Mouse (Mus musculus) liver, embryonic 14.5 days (tissue): Measurements from ENCODE around the gene Als2cr12. TPM values are rescaled to one million over a fixed set of nuclear protein-coding genes. Genes with fewer than 3 reads are reported as not detected.
"Not testable (repeated sequence)": the region's sequence is repeated elsewhere in the genome, so short reads cannot be mapped to it uniquely, and the experiment has no call there.

ENCODE experiments used
- ATAC-seq: fragments of 200-750 bp; cut with Nextera tagmentation; 2 replicates; pipeline ENCODE4 v1.8.0; 2017; ENCODE audit warnings: moderate number of reproducible peaks, mild to moderate bottlenecking, moderate library complexity; ENCODE audit not compliant: insufficient read depth
- DNase-seq, 3 experiments: peaks; one replicate each; pipeline ENCODE4 v3.0.0-alpha.2; 2012 to 2013; ENCODE audit warnings: low read depth in 3 of 3, low spot score in 3 of 3
- H3K27ac ChIP-seq: fragments of 300-500 bp; sonication (generic); 2 replicates; pipeline ENCODE4 v1.5.1; 2014; ENCODE audit warnings: moderate library complexity, mild to moderate bottlenecking, control low read depth, inconsistent platforms
- H3K27me3 ChIP-seq: fragments of 300-500 bp; sonication (generic); 2 replicates; pipeline ENCODE4 v1.6.1; 2014; ENCODE audit warnings: mild to moderate bottlenecking, low read length, moderate library complexity; ENCODE audit not compliant: control insufficient read depth, insufficient read depth
- H3K36me3 ChIP-seq: fragments of 300-500 bp; sonication (generic); replicated peaks from 2 replicates; pipeline ENCODE4 v1.6.1; 2014; ENCODE audit warnings: low read depth; ENCODE audit not compliant: control insufficient read depth, insufficient read depth
- H3K4me1 ChIP-seq, 2 experiments: fragments of 200-500 bp in 1 of 2; fragments of 300-500 bp in 1 of 2; sonication (generic) in 1 of 2; replicated peaks; 2 replicates each; pipeline ENCODE4 v1.6.1; 2012 to 2014; ENCODE audit warnings: antibody characterized with exemption in 1 of 2, inconsistent platforms in 1 of 2, low read length in 1 of 2; ENCODE audit not compliant: control insufficient read depth in 2 of 2, insufficient read depth in 2 of 2
- H3K4me2 ChIP-seq: fragments of 300-500 bp; sonication (generic); 2 replicates; pipeline ENCODE4 v1.6.1; 2014; ENCODE audit warnings: low read depth, mild to moderate bottlenecking, control low read depth, moderate library complexity
- H3K4me3 ChIP-seq, 2 experiments: fragments of 200-500 bp in 1 of 2; fragments of 300-500 bp in 1 of 2; sonication (generic) in 1 of 2; 2 replicates each; pipeline ENCODE4 v1.5.1; 2012 to 2014; ENCODE audit warnings: low read depth in 2 of 2, low read length in 2 of 2, mild to moderate bottlenecking in 2 of 2, control low read depth in 1 of 2, inconsistent platforms in 1 of 2, moderate library complexity in 1 of 2; ENCODE audit not compliant: insufficient read depth in 1 of 2
- H3K9ac ChIP-seq: fragments of 300-500 bp; sonication (generic); replicated peaks from 2 replicates; pipeline ENCODE4 v1.6.1; 2014; ENCODE audit warnings: mild to moderate bottlenecking, control low read depth, moderate library complexity
- H3K9me3 ChIP-seq: fragments of 300-500 bp; sonication (generic); 2 replicates; pipeline ENCODE4 v1.6.1; 2016; ENCODE audit warnings: low read length, mixed read lengths; ENCODE audit not compliant: control insufficient read depth
- CTCF ChIP-seq: IDR thresholded peaks from 2 replicates; pipeline ENCODE4 v1.5.1; 2016; ENCODE audit warnings: antibody characterized with exemption, low read depth, control low read depth
- EP300 ChIP-seq: IDR thresholded peaks from 2 replicates; pipeline ENCODE4 v1.6.1; 2016; ENCODE audit warnings: antibody characterized with exemption, low read depth
- WGBS: fragments of 180-500 bp; shearing (Covaris S2); extraction: QIAGEN DNeasy Blood & Tissue Kit; methylation state at CpG from one replicate; pipeline ENCODE4 v1.1.7; 2014; ENCODE audit not compliant: insufficient replicate concordance; 5-methylcytosine and 5-hydroxymethylcytosine counted together
- polyA plus RNA-seq, 2 experiments: library from polyadenylated mRNA; depleted of rRNA in 1 of 2; stranded (reverse) in 1 of 2; unstranded in 1 of 2; fragments of >200 nt; fragmentation: Nextera tagmentation in 1 of 2; extraction: Ambion mirVana in 1 of 2; gene quantifications; 2 replicates each; pipeline versions ENCODE4 v1.2.1 to v1.2.3; 2012 to 2014

Gene Als2cr12
- polyA plus RNA-seq, 2 experiments: not detected

DNA sequence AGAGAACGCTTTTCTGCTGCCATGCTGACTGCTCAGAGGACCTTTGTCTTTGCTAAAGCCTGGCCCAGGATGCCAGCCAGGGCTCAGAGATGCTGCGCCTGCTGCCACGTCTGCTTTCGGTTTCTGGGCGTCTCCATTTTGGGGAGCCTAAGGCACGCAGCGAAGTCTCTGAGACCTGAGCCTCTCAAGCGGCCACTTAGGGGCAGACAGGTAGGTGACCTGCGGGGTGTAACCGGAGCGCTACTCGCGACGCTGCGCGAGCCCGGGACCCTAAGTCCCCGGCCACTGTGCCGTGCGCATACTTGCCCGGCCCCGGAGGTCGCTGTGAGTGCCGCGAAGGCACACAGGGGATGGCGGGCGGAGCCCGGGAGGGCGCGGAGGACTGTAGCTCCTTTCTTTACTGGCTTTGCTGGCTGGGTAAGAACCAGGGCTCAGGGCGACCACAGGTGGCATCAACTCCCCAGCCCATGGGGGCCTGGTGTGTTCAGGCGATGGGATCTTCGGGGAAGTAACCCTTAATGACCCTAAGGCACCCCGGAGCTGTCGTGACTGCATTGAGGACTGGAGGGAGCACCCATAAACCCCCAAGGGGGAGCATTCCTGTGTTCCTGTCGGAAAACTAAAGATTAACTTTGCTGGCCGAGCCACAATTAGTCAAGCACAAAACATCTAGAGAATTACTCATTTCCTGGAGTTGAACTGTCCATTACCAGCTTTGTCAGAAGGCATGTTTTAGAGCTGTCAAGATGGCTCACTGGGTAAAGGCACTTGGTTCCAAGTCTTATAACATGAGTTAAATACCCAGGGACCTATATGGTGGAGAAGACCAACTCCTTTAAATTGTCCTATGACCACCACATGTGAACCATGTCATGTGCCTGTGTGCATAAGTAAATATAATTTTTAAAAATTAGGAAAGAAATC, 43.0 kb downstream of the Als2cr12 start:
- TF ChIP-seq CTCF (no peak), EP300 (no peak)
- H3K9ac ChIP-seq: peak overlapping the region; percentile 76
- H3K36me3 ChIP-seq: no peaks in the 10 kb centered on the region
- no peaks in the 10 kb centered on the region; a peak in 1 of 4 replicates for H3K4me1 ChIP-seq
- peak in 2 of 3 experiments; percentile 4 to 28 for DNase-seq
- no peak overlapping the region for H3K27ac ChIP-seq
- under 1% methylated on average over 37 of the region's 37 CpGs for WGBS
- peak; percentile 62 for ATAC-seq
- H3K4me3 ChIP-seq: peak overlapping the region; percentile 76
- no peaks in the 10 kb centered on the region for H3K27me3 ChIP-seq
- H3K4me2 ChIP-seq: peak overlapping the region; percentile 70
- no peaks in the 10 kb centered on the region for H3K9me3 ChIP-seq

DNA sequence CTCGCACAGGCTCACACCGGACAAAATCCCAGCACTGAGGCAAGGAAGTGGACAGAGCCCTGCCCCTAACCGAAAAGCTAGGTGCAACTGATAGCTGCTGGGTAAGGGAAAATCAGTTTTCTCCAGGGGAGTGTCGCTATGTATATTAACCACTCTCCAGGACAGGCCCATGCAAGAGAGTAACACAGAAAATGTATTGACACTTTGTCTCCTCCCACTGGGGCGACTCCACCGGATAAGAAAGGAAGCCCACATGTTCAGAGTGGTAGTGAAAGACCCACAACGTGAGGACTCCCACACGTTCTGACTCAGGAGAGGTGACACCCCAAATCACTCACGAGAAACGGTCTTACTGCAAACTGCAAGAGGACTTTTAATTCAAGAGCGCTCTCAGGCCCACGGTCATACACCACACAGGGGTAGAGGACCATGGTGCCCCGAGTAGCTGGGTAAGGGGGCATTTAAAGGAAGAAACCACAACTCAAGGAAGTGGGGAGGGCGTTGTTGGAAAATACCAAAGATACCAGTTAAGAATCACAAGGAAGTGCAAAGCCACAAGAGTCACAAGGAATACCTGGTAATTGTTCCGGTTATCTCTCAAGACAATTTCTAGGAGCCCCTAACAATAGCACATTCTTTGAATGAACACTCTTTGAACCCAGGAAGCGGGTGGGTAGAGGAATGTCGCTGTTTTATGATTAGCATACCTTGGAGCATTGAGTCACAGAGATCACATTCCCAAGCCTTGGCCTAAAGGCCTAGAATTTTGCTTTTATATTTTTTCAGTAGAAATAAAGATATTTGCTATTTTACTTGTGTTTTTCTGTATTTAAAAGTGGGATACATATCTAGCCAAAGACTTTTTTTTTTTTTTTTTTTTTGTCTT, 44.0 kb downstream of the Als2cr12 start:
- not testable (repeated sequence) for H3K36me3 ChIP-seq, H3K9ac ChIP-seq, ATAC-seq, H3K4me1 ChIP-seq, H3K9me3 ChIP-seq, H3K27ac ChIP-seq, DNase-seq, H3K27me3 ChIP-seq
- peak overlapping the region; percentile 70 for H3K4me2 ChIP-seq
- 64% methylated on average over 17 of the region's 17 CpGs for WGBS
- H3K4me3 ChIP-seq: peak overlapping the region; percentile 76

DNA sequence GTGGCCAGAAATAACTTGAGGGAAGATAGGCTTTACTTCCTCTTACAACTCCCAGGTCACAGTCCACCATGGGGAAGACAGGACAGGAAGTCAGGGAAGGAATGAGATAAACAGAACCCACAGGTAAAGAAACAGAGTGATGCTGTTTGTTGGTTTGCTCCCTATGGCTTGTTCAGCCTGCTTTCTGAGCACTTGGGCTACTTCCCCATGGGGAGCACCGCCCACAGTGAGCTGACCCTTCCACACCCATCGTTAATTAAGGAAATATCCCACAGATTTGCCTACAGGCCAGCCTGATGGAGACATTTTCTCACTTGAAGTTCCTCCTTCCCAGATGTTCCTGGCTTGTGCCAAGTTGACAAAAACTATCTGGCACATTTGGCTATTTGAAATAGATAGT, 66.9 kb downstream of the Als2cr12 start:
- H3K27me3 ChIP-seq, DNase-seq, H3K27ac ChIP-seq, H3K36me3 ChIP-seq, H3K4me2 ChIP-seq, H3K4me1 ChIP-seq, H3K9ac ChIP-seq, H3K4me3 ChIP-seq, ATAC-seq, H3K9me3 ChIP-seq: not testable (repeated sequence)
- WGBS: 33% methylated on average over 1 of the region's 2 CpGs

DNA sequence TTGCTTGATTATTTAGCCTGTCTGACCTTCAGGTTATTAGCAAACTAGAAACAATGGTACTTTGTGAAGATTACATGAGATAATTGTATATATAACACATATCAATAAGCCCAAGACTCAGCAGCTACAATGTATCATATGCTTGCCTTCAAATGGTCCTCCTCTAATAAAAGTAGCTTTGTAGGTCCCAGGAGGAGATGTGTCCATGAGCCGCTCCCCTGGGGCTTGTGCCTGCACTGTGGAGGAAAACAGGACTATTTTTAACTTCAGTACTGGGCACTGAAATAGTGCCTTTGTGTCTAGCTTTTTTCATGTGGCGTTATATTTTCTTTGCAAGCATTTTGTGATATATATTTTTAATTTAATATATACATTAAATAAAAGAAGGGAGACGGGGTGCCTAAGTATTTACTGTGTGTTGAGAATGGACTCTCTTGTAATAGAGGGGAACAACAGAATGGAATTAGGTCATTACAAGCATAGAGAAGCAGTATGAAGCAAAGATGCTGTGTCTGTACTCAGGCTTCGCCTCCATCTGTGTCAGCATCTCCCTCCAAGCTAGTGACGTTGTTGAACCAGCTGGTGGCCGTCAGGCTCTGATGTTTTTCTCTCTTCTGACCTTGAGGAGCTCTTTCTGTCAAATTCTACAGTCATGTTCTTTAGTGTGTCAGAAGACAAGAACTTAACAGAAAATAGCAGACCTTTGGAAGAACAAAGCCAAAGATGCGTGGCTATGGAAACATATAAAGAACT, 73.6 kb downstream of the Als2cr12 start:
- no peaks in the 10 kb centered on the region for H3K27me3 ChIP-seq
- 60% methylated on average over 7 of the region's 7 CpGs for WGBS

More for the DNA sequence above, 73.6 kb downstream of the Als2cr12 start:
- H3K4me2 ChIP-seq: no peak overlapping the region
- TF ChIP-seq CTCF (no peak), EP300 (no peak)
- H3K4me3 ChIP-seq: no peak overlapping the region
- ATAC-seq (no peak), DNase-seq (no peak)
- no peak overlapping the region for H3K9ac ChIP-seq
- H3K9me3 ChIP-seq: no peaks in the 10 kb centered on the region
- no peak overlapping the region for H3K27ac ChIP-seq
- H3K36me3 ChIP-seq: no peaks in the 10 kb centered on the region
- no peaks in the 10 kb centered on the region for H3K4me1 ChIP-seq
